Mouse (Mus musculus): Measurements from ENCODE around the gene Fam168b.

DNA sequence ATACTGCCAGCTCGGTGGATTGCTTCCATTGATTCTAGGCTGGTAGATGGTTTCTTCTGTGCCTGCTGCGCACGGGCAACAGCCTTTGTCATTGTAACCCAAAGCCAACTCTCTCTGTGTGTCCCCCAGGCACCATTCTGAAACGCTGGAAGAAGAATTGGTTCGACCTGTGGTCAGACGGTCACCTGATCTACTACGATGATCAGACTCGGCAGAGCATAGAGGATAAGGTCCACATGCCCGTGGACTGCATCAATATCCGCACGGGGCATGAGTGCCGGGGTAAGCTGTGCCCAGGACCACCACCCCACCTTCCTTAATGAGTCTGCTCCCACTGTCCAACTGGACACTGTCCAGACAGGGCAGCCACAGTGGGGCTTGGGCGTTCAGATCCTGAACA, 20.0 kb upstream of the Fam168b start:
- TF ChIP-seq MYOD1 (IDR thresholded peaks at IDR 0.05; ENCODE audit: control insufficient read depth, insufficient read length, low read depth) = no peak
- no peak for TF ChIP-seq MAX (IDR thresholded peaks at IDR 0.05)
- no peak for TF ChIP-seq CTCF (IDR thresholded peaks at IDR 0.05; ENCODE audit: control insufficient read depth, insufficient read depth, insufficient read length)

Data from C2C12 (cell line).